Mouse (Mus musculus) CH12.LX (cell line): ENCODE measurements around the gene Lekr1.

Source experiments
- CTCF ChIP-seq, 2 experiments: IDR thresholded peaks in 1 of 2; conservative IDR thresholded peaks in 1 of 2; 2 replicates each; pipeline ENCODE4 v1.5.1; 2011 to 2012; ENCODE audit warnings: low read depth in 2 of 2, low read length in 2 of 2, improper control_type of control experiment in 1 of 2, inconsistent platforms in 1 of 2, mild to moderate bottlenecking in 1 of 2, moderate library complexity in 1 of 2
- GABPA ChIP-seq: IDR thresholded peaks from 2 replicates; pipeline ENCODE4 v1.6.1; 2012; ENCODE audit warnings: low read depth, low read length, improper control_type of control experiment, inconsistent platforms; ENCODE audit not compliant: insufficient replicate concordance
- JUN ChIP-seq: IDR thresholded peaks from 2 replicates; pipeline ENCODE4 v1.6.1; 2011; ENCODE audit warnings: low read depth, mild to moderate bottlenecking, low read length, improper control_type of control experiment, moderate library complexity; ENCODE audit not compliant: insufficient read depth
- MXI1 ChIP-seq: IDR thresholded peaks from 2 replicates; pipeline ENCODE4 v1.6.1; 2011; ENCODE audit warnings: mild to moderate bottlenecking, low read depth, low read length, improper control_type of control experiment
- POLR2A ChIP-seq: IDR thresholded peaks from 2 replicates; pipeline ENCODE4 v1.6.1; 2011; ENCODE audit warnings: low read depth, mild to moderate bottlenecking, improper control_type of control experiment, low read length
- POLR2AphosphoS2 ChIP-seq: IDR thresholded peaks from 2 replicates; pipeline ENCODE4 v1.6.1; 2011; ENCODE audit warnings: low read depth, low read length, improper control_type of control experiment
- RCOR1 ChIP-seq: conservative IDR thresholded peaks from 2 replicates; pipeline ENCODE4 v1.6.1; 2012; ENCODE audit warnings: low read depth, mild to moderate bottlenecking, inconsistent platforms, low read length, improper control_type of control experiment
- TCF12 ChIP-seq: IDR thresholded peaks from 2 replicates; pipeline ENCODE4 v1.6.1; 2014; ENCODE audit warnings: low read depth, mild to moderate bottlenecking, inconsistent platforms, low read length, improper control_type of control experiment
- USF1 ChIP-seq: IDR thresholded peaks from 2 replicates; pipeline ENCODE4 v1.6.1; 2014; ENCODE audit warnings: low read depth, mild to moderate bottlenecking, inconsistent platforms, low read length, improper control_type of control experiment
- ZC3H11A ChIP-seq: IDR thresholded peaks from 2 replicates; pipeline ENCODE4 v1.6.1; 2012; ENCODE audit warnings: low read depth, mild to moderate bottlenecking, inconsistent platforms, low read length, improper control_type of control experiment

DNA sequence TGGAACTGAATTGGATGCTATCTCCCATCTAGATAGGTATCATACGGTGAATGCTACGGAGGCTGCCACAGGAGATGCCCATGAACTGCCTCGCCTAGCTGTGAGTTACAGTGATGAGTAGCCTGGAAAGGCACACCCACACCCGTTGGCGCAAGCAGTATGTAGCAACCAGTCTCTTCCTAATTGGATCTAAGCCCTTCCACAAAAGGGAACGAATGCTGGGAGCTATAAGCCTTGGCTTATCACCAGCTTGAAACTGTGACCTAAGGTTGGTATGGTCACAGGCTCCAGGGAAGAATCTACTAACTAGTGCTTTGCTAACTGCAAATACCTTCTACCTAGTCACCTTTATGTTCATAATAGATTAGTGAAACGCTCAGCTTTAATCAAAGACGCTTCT lies 175.1 kb downstream of the Lekr1 start:
- TF ChIP-seq CTCF (conservative IDR thresholded peaks at IDR 0.05 in 1 of 2, IDR thresholded peaks at IDR 0.05 in 1 of 2; ENCODE audit: low read depth in 2 of 2, low read length in 2 of 2): no peak
- no peak for TF ChIP-seq POLR2A
- TF ChIP-seq USF1: no peak
- TF ChIP-seq GABPA: no peak
- no peak for TF ChIP-seq TCF12
- TF ChIP-seq POLR2AphosphoS2: no peak
- TF ChIP-seq MXI1: no peak
- no peak for TF ChIP-seq ZC3H11A
- no peak for TF ChIP-seq JUN
- no peak for TF ChIP-seq RCOR1
